Mouse (Mus musculus) intestine, embryonic 14.5 days (tissue): ENCODE measurements around the gene Tbxas1. TPM values are rescaled to one million over a fixed set of nuclear protein-coding genes. Genes with fewer than 3 reads are reported as not detected.

Experiments
- ATAC-seq: fragments of 200-750 bp; cut with Nextera tagmentation; replicated peaks from 2 replicates; pipeline ENCODE4 v1.8.0; 2017; ENCODE audit warnings: low read depth, moderate number of reproducible peaks, moderate TSS enrichment, moderate library complexity; ENCODE audit not compliant: low FRiP score, low TSS enrichment
- DNase-seq: peaks from one replicate; pipeline ENCODE4 v3.0.0-alpha.2; 2018; ENCODE audit warnings: low spot score
- H3K27ac ChIP-seq: fragments of 300-500 bp; sonication (generic); 2 replicates; pipeline ENCODE4 v1.5.1; 2014; ENCODE audit warnings: low read depth, mild to moderate bottlenecking, control low read depth
- H3K27me3 ChIP-seq: fragments of 300-500 bp; sonication (generic); replicated peaks from 2 replicates; pipeline ENCODE4 v1.6.1; 2014; ENCODE audit warnings: low read length, control low read depth; ENCODE audit not compliant: control insufficient read depth, insufficient read depth
- H3K36me3 ChIP-seq: fragments of 300-500 bp; sonication (generic); 2 replicates; pipeline ENCODE4 v1.6.1; 2014; ENCODE audit warnings: low read length, control low read depth; ENCODE audit not compliant: control insufficient read depth, insufficient read depth
- H3K4me1 ChIP-seq: fragments of 300-500 bp; sonication (generic); replicated peaks from 2 replicates; pipeline ENCODE4 v1.6.1; 2014; ENCODE audit warnings: low read length, control low read depth, mixed read lengths; ENCODE audit not compliant: control insufficient read depth, insufficient read depth
- H3K4me2 ChIP-seq: fragments of 300-500 bp; sonication (generic); 2 replicates; pipeline ENCODE4 v1.6.1; 2014; ENCODE audit warnings: low read length
- H3K4me3 ChIP-seq: fragments of 300-500 bp; sonication (generic); 2 replicates; pipeline ENCODE4 v1.5.1; 2014; ENCODE audit warnings: low read depth, low read length, control low read depth, mixed read lengths
- H3K9ac ChIP-seq: fragments of 300-500 bp; sonication (generic); 2 replicates; pipeline ENCODE4 v1.6.1; 2014; ENCODE audit warnings: mild to moderate bottlenecking, low read length
- H3K9me3 ChIP-seq: fragments of 300-500 bp; sonication (generic); 2 replicates; pipeline ENCODE4 v1.6.1; 2016; ENCODE audit warnings: low read length, control low read depth; ENCODE audit not compliant: control insufficient read depth
- WGBS: fragments of 180-500 bp; shearing (Covaris S2); extraction: QIAGEN DNeasy Blood & Tissue Kit; methylation state at CpG from one replicate; pipeline ENCODE4 v1.1.7; 2014; 5-methylcytosine and 5-hydroxymethylcytosine counted together
- polyA plus RNA-seq: library from polyadenylated mRNA; unstranded; fragments of >200 nt; fragmentation: Nextera tagmentation; extraction: Ambion mirVana; gene quantifications from 2 replicates; pipeline ENCODE4 v1.2.1, GENCODE M21; 2014

The Tbxas1 gene
- polyA plus RNA-seq, 1 experiment from 2014 or later, result 2.1 TPM

GRCm38 (mm10) chr6:39036204-39036603 lies 161.0 kb downstream of the Tbxas1 start:
- 76% methylated on average over 4 of the region's 4 CpGs for WGBS
- DNase-seq (no peak), ATAC-seq (no peak)
- Histone ChIP-seq H3K27me3 (no peaks in the 10 kb centered on the region), H3K4me2 (no peak overlapping the region), H3K9me3 (no peaks in the 10 kb centered on the region), H3K4me3 (no peak overlapping the region), H3K4me1 (peaks cover 17% of the 10 kb centered on the region; the same call in 1 of the 2 replicates), H3K9ac (no peak overlapping the region), H3K36me3 (no peaks in the 10 kb centered on the region), H3K27ac (no peak overlapping the region)

DNA sequence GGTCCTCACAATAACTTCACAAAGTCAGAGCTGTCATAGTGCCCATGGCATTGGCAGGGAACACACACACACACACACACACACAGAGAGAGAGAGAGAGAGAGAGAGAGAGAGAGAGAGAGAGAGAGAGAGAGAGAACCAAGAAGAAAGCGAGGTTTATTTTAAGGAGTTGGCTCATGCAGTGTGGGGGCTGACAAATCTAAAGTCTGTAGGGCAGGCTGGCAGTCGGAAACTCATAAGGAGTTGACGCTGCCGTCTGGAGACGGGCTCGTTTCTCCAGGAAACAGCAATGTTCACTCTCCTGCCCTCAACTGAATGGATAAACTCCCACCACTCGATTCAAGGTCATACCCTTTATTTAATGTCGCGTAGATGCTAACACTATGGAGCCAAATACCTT lies 165.2 kb downstream of the Tbxas1 start:
- Histone ChIP-seq H3K27me3 (no peaks in the 10 kb centered on the region), H3K27ac (no peak overlapping the region), H3K36me3 (no peaks in the 10 kb centered on the region), H3K4me3 (no peak overlapping the region), H3K9me3 (no peaks in the 10 kb centered on the region), H3K9ac (no peak overlapping the region), H3K4me1 (0 out of 2 replicates have a peak, but pooled peaks cover 10% of the 10 kb centered on the region), H3K4me2 (no peak overlapping the region)
- ATAC-seq (no peak), DNase-seq (no peak)
- 69% methylated on average over 9 of the region's 9 CpGs for WGBS

DNA sequence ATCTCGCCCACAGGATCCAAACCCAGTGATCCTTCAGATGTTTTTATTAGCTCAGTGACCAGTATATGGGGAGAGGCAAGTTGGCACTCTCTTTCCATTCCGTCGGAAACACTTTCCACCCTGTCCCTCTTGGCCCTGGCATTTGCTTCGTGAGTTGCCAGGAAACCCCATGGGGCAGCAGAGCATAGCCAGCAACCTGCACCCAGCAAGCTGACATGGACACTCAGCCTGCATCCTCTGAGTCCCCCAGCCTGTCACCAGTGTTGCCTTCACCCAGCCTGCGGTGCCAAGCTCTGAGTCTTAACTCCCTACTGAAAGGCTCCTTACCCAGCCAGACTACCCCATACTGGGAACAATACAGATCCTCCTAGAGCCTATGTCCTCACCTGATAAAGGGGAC lies 173.9 kb downstream of the Tbxas1 start:
- WGBS, result 78% methylated on average over 5 of the region's 5 CpGs
- Histone ChIP-seq H3K9ac (no peak overlapping the region), H3K27ac (no peak overlapping the region), H3K27me3 (no peaks in the 10 kb centered on the region), H3K4me1 (0 out of 2 replicates have a peak, but pooled peaks cover 8% of the 10 kb centered on the region), H3K4me3 (no peak overlapping the region), H3K9me3 (no peaks in the 10 kb centered on the region), H3K36me3 (no peaks in the 10 kb centered on the region), H3K4me2 (no peak overlapping the region)
- DNase-seq (no peak), ATAC-seq (no peak)

DNA sequence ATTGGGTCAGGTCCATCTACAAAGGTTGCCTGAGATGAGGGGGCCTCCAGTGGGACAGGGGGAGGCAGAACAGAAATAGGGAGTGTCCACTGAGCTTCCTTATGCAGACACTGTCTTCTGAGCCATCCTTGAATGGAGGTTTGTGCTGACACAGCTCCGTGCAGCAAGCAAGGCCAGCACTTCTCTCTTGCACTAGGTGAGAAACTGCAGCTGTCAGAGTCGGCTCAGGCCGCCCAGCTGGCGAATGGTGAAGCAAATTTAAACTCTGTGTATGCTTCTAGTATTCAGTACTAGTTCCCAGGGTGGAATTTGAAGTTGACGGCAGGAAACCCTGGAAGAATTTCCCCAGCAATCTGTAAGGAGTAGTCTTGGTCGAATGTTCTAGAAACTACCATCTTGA lies 175.6 kb downstream of the Tbxas1 start:
- no peak overlapping the region for H3K4me3 ChIP-seq
- no peaks in the 10 kb centered on the region for H3K27me3 ChIP-seq
- no peak overlapping the region for H3K4me2 ChIP-seq
- peaks cover 8% of the 10 kb centered on the region; the same call in 1 of the 2 replicates for H3K4me1 ChIP-seq
- H3K27ac ChIP-seq, result peak overlapping the region; percentile 0
- peak; percentile 48; the same call in 1 of the 2 replicates for ATAC-seq
- no peak overlapping the region for H3K9ac ChIP-seq
- no peaks in the 10 kb centered on the region for H3K9me3 ChIP-seq
- H3K36me3 ChIP-seq, result no peaks in the 10 kb centered on the region
- WGBS, result 36% methylated on average over 6 of the region's 6 CpGs
- DNase-seq, result peak; percentile 64

DNA sequence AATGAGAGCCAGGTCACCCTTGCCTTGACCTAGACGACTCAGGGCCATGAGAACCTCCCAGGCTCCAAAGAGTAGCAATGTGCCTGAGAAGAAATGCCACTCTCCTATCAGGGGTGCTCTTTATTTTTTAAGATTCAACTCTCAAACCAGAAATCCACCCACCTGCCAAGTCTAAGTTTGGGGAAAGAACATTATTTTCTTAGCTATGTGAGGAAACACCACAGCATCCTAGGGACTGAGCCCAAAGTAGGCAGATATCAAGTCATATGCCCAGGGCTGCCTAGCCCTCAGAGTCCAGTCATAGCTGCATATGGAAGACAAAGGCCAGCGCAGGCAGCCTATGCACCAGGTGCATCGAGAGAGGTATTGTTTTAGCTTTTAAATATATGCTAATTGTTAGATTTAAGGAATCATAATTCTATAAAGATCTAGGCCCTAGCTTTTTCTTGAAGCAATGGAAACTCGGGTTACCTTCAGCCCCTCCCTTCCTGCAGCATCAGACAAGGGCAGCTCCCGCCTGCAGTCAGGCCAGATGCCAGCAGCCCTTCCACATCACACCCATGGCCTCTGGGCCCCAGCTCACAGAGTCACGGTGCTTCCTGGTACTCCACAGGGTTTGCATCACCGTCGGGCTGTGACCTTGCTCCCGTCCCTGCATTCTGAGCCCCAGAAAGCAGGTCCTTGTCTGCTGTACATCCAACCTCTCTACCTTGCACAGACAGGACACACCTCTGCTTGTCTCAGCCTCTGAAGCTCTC lies 176.8 kb downstream of the Tbxas1 start:
- H3K36me3 ChIP-seq, result no peaks in the 10 kb centered on the region
- DNase-seq, result no peak
- no peak overlapping the region for H3K27ac ChIP-seq
- peaks cover 10% of the 10 kb centered on the region; the same call in 1 of the 2 replicates for H3K4me1 ChIP-seq
- no peaks in the 10 kb centered on the region for H3K27me3 ChIP-seq
- no peak for ATAC-seq
- WGBS, result 64% methylated on average over 9 of the region's 9 CpGs
- no peak overlapping the region for H3K9ac ChIP-seq
- H3K4me3 ChIP-seq, result no peak overlapping the region
- no peaks in the 10 kb centered on the region for H3K9me3 ChIP-seq
- no peak overlapping the region for H3K4me2 ChIP-seq

GRCm38 (mm10) chr6:39052636-39053035 lies 177.4 kb downstream of the Tbxas1 start:
- 93% methylated on average over 4 of the region's 4 CpGs for WGBS
- DNase-seq (no peak), ATAC-seq (no peak)
- Histone ChIP-seq H3K9ac (no peak overlapping the region), H3K4me3 (no peak overlapping the region), H3K9me3 (no peaks in the 10 kb centered on the region), H3K27ac (no peak overlapping the region), H3K4me1 (peaks cover 10% of the 10 kb centered on the region; the same call in 1 of the 2 replicates), H3K36me3 (no peaks in the 10 kb centered on the region), H3K4me2 (no peak overlapping the region), H3K27me3 (no peaks in the 10 kb centered on the region)

DNA sequence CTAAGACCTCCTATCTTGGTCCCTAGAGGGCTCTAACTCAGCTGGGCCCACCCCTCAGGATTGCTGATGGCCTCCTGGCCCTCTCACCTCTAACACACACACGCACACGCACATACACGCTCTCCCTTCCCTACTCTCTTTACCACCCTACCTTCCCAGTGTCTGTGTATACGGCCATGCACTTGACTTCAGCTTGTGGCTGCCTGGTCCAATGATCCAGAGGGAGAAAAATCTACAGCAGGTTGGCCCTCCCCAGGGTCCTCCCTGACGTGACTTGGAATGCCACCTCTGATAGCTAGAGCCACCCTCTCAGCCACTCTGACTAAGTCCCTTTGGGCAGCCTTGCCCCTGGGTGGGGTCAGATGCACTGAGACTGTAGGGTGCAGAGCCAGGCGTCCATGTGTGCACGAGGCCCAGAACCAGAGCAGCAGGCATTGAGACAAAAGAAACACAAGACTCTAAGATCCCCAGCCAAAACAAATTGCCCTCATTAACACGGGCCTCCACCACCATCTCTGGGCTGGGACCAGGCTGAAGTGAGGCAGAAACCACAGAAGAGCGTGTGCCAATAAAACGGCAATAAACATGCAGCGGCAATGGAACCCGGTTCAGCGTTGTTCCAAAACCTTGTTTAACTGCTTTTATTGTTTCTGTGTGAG lies 179.1 kb downstream of the Tbxas1 start:
- Histone ChIP-seq H3K27ac (no peak overlapping the region), H3K9me3 (no peaks in the 10 kb centered on the region), H3K4me2 (no peak overlapping the region), H3K4me1 (peaks cover 13% of the 10 kb centered on the region; the same call in 1 of the 2 replicates), H3K27me3 (no peaks in the 10 kb centered on the region), H3K9ac (no peak overlapping the region), H3K36me3 (no peaks in the 10 kb centered on the region), H3K4me3 (no peak overlapping the region)
- ATAC-seq, result no peak
- no peak for DNase-seq
- WGBS, result 80% methylated on average over 13 of the region's 13 CpGs

DNA sequence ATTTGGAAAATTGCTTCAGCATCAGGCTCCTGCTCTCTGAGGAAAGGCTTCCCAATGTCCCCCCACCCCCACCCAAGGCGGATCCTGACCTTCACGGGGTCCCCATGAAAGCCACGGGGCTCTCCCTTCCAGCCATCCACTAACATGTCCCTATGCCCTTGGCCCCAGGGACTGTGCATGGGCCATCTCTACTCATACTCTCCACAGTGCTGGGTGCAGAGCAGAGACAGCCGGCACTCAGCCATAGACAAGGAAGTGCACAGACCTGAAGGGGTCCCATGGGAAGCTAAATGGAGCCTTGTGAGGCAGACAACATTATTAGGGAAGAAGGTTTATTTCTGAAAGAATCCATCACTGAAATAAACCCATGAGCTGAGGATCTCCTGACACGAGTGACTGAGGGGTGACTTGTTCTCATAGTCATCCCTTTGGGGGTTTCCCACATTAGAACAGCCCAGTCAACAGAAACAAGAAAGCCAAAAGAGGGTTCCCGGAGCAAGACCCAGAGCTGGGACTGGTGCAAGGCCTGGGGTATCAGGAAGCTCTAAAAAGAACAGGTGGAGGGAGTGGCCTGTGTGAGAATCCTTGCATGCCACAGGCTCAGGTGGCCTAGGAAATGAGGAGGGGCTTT lies 179.8 kb downstream of the Tbxas1 start:
- H3K4me3 ChIP-seq, result no peak overlapping the region
- no peak for ATAC-seq
- no peak overlapping the region for H3K27ac ChIP-seq
- no peak overlapping the region for H3K4me2 ChIP-seq
- no peaks in the 10 kb centered on the region for H3K27me3 ChIP-seq
- H3K9me3 ChIP-seq, result no peaks in the 10 kb centered on the region
- DNase-seq, result no peak
- WGBS, result 85% methylated on average over 6 of the region's 6 CpGs
- H3K9ac ChIP-seq, result no peak overlapping the region
- H3K4me1 ChIP-seq, result peaks cover 19% of the 10 kb centered on the region; the same call in 1 of the 2 replicates
- no peaks in the 10 kb centered on the region for H3K36me3 ChIP-seq
